Comparison of ENCODE assay signal across 8 mouse cellular contexts in genomic region chr15:63340322-63341060, GRCm38 (mm10).
DNase-seq lines count a peak whose midpoint lies in the region; ATAC-seq and TF ChIP-seq lines count a peak whose summit lies in the region.

No protein-coding gene starts in this region.

- WGBS in kidney, adult 2 months, result 17% methylated on average over 6 of the region's 6 CpGs
- 5% methylated on average over 6 of the region's 6 CpGs for WGBS in lung, embryonic 15.5 days
- WGBS in stomach, embryonic 16.5 days, result 10% methylated on average over 6 of the region's 6 CpGs

- H3K36me3 ChIP-seq in kidney, adult 2 months (ENCODE audit: control insufficient read depth, insufficient read depth, low read length), result no peaks in the 10 kb centered on the region
- H3K36me3 ChIP-seq in lung, embryonic 15.5 days, result no peaks in the 10 kb centered on the region
- no peaks in the 10 kb centered on the region for H3K36me3 ChIP-seq in stomach, embryonic 16.5 days (ENCODE audit: control insufficient read depth, insufficient read depth, low read length)

- no peak overlapping the region for H3K4me3 ChIP-seq in kidney, adult 2 months (ENCODE audit: insufficient read depth, low read depth, low read length)
- H3K4me3 ChIP-seq in lung, embryonic 15.5 days, result no peak overlapping the region
- H3K4me3 ChIP-seq in stomach, embryonic 16.5 days (replicated peaks; ENCODE audit: low read length), result no peak overlapping the region

- ATAC-seq in lung, embryonic 15.5 days (ENCODE audit: borderline replicate concordance, extremely low read depth, low FRiP score, low TSS enrichment), result peak; percentile 96
- peak; percentile 88 for ATAC-seq in stomach, embryonic 16.5 days (ENCODE audit: insufficient read depth, low FRiP score)

- H3K27me3 ChIP-seq in kidney, adult 2 months (replicated peaks; ENCODE audit: control insufficient read depth, insufficient read depth, low read length), result no peaks in the 10 kb centered on the region
- H3K27me3 ChIP-seq in lung, embryonic 15.5 days, result no peaks in the 10 kb centered on the region
- H3K27me3 ChIP-seq in stomach, embryonic 16.5 days (ENCODE audit: control insufficient read depth, insufficient read depth, low read length), result no peaks in the 10 kb centered on the region

- peak; percentile 29; the same call in 1 of the 2 replicates for TF ChIP-seq CTCF in kidney, adult 2 months (conservative IDR thresholded peaks at IDR 0.05; ENCODE audit: insufficient read depth, insufficient read length, low read depth, low read length)

- no peak overlapping the region for H3K27ac ChIP-seq in kidney, adult 2 months (ENCODE audit: insufficient read depth, low read depth, low read length)
- H3K27ac ChIP-seq in lung, embryonic 15.5 days, result 0 out of 2 replicates have a peak overlapping the region, but pooled peaks have one; percentile 1
- peak overlapping the region; percentile 19; the same call in 1 of the 2 replicates for H3K27ac ChIP-seq in stomach, embryonic 16.5 days (ENCODE audit: low read length)

- H3K4me1 ChIP-seq in kidney, adult 2 months (ENCODE audit: control insufficient read depth, insufficient read depth, low read length), result no peaks in the 10 kb centered on the region
- peaks cover 20% of the 10 kb centered on the region for H3K4me1 ChIP-seq in lung, embryonic 15.5 days
- no peaks in the 10 kb centered on the region for H3K4me1 ChIP-seq in stomach, embryonic 16.5 days (ENCODE audit: control insufficient read depth, insufficient read depth, low read length)

- no peak overlapping the region for H3K9ac ChIP-seq in lung, embryonic 15.5 days
- H3K9ac ChIP-seq in stomach, embryonic 16.5 days (ENCODE audit: low read length), result no peak overlapping the region

- H3K4me2 ChIP-seq in lung, embryonic 15.5 days, result no peak overlapping the region
- H3K4me2 ChIP-seq in stomach, embryonic 16.5 days (ENCODE audit: low read depth, low read length), result no peak overlapping the region

- no peak for TF ChIP-seq POLR2A in kidney, adult 2 months (IDR thresholded peaks at IDR 0.05; ENCODE audit: low read depth, low read length)

- DNase-seq in layer of hippocampus, adult 11-12 months (ENCODE audit: low spot score), result peak; percentile 21
- DNase-seq in layer of hippocampus, adult 9-10 months (ENCODE audit: low spot score), result no peak
- peak; percentile 77 for DNase-seq in embryo, embryonic 10.5 days (ENCODE audit: low spot score)
- peak; percentile 97 for DNase-seq in heart, adult 11 months
- DNase-seq in kidney, adult 2 months, result peak; percentile 37
- no peak for DNase-seq in natural killer cell, adult 2 months (ENCODE audit: low spot score in 2 of 2)

- H3K9me3 ChIP-seq in lung, embryonic 15.5 days, result no peaks in the 10 kb centered on the region
- no peaks in the 10 kb centered on the region for H3K9me3 ChIP-seq in stomach, embryonic 16.5 days (replicated peaks; ENCODE audit: control insufficient read depth, low read length)

Comparison
In these comparisons a context has a peak if more than half of its experiments do, and no peak if none do; other contexts are left out.
1. DNase-seq: peak in layer of hippocampus, adult 11-12 months (single experiment), embryo, embryonic 10.5 days (single experiment), heart, adult 11 months (single experiment) and kidney, adult 2 months (single experiment); none in layer of hippocampus, adult 9-10 months (single experiment) and natural killer cell, adult 2 months (0 of 2).